Mouse (Mus musculus): ENCODE measurements at regions not wholly inside any gene's neighbourhood (a gene's known extent, or its start where the extent isn't known, plus 50 kb on each side); places are given as distances from the start of the nearest gene placed in this dataset.

DNA sequence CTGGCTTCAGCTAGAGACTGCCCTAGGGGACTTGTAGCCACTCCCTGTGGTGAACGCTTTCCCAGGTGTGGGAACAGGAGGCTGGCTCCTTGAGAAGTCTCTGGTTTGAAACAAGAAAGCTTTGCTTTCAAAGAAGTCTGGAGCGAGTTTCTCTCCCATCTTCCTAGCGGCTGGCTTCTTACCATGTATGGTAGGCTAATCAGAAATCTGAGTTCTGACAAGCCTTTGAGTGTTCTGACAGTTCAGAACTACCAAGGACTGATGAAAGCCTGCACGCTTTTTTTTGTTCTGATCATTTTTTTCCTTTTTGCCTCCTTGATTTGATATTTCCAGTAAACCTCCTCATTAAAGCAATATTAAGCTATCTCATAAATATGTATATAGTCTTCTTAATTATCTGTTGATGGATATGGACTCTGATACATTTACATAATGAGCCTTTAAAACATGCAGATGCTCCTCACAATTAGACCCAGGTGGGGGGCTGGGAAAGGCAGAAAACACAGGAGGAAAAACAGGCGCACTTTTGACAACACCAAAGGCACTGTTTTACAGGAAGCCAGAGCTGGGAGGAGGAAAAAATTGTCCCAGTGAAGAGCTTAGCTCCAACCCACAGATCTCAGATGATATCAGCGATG lies 95.7 kb upstream of the Plxnc1 start:
- no peak for DNase-seq
- 0 out of 2 replicates have a peak, but pooled peaks cover 2% of the 10 kb centered on the region for H3K4me1 ChIP-seq (replicated peaks; ENCODE audit: control insufficient read depth, insufficient read depth, low read length)
- TF ChIP-seq POLR2A (IDR thresholded peaks at IDR 0.05; ENCODE audit: control insufficient read depth, extremely low read depth, insufficient read depth, low read length, poor library complexity) (no peak), CTCF (IDR thresholded peaks at IDR 0.05; ENCODE audit: borderline replicate concordance, control insufficient read depth, extremely low read depth, insufficient read depth, low read length, poor library complexity) (no peak)
- 39% methylated on average over 6 of the region's 6 CpGs for WGBS
- no peak overlapping the region for H3K27ac ChIP-seq (ENCODE audit: control insufficient read depth, insufficient read depth, low read length)
- H3K36me3 ChIP-seq (ENCODE audit: control insufficient read depth, insufficient read depth, low read length): no peaks in the 10 kb centered on the region
- no peaks in the 10 kb centered on the region for H3K27me3 ChIP-seq (ENCODE audit: control insufficient read depth, insufficient read depth, low read length)
- no peak overlapping the region for H3K4me3 ChIP-seq (ENCODE audit: control insufficient read depth, insufficient read depth, low read length)

GRCm38 (mm10) chr10:95036043-95036697 lies 91.5 kb upstream of the Plxnc1 start:
- DNase-seq: no peak
- no peak overlapping the region for H3K4me3 ChIP-seq (ENCODE audit: control insufficient read depth, insufficient read depth, low read length)
- H3K4me1 ChIP-seq (replicated peaks; ENCODE audit: control insufficient read depth, insufficient read depth, low read length): 0 out of 2 replicates have a peak, but pooled peaks cover 2% of the 10 kb centered on the region
- WGBS: 85% methylated on average over 4 of the region's 4 CpGs
- TF ChIP-seq CTCF (IDR thresholded peaks at IDR 0.05; ENCODE audit: borderline replicate concordance, control insufficient read depth, extremely low read depth, insufficient read depth, low read length, poor library complexity): no peak
- no peak for TF ChIP-seq POLR2A (IDR thresholded peaks at IDR 0.05; ENCODE audit: control insufficient read depth, extremely low read depth, insufficient read depth, low read length, poor library complexity)
- H3K27me3 ChIP-seq (ENCODE audit: control insufficient read depth, insufficient read depth, low read length): no peaks in the 10 kb centered on the region
- H3K27ac ChIP-seq (ENCODE audit: control insufficient read depth, insufficient read depth, low read length): no peak overlapping the region
- H3K36me3 ChIP-seq (ENCODE audit: control insufficient read depth, insufficient read depth, low read length): no peaks in the 10 kb centered on the region

DNA sequence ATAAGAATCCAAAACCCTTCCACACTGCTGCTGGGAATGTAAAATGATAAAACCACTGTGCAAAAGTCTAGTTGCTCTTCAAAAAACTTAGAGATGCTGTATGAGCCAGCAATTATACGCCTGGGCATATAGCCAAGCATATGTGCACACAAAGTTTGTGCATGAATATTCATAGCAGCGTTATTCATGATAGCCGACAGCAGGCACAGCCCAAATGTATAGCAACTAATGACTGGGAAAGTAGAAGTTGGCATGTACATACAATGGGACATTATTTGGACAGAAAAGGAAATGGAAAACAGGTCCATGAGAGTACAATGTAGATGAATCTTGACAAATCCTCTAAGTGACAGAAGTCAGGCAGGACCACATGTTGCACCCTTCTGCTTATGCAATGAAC lies 90.7 kb upstream of the Plxnc1 start:
- TF ChIP-seq POLR2A (IDR thresholded peaks at IDR 0.05; ENCODE audit: control insufficient read depth, extremely low read depth, insufficient read depth, low read length, poor library complexity) (no peak), CTCF (IDR thresholded peaks at IDR 0.05; ENCODE audit: borderline replicate concordance, control insufficient read depth, extremely low read depth, insufficient read depth, low read length, poor library complexity) (no peak)
- H3K27me3 ChIP-seq (ENCODE audit: control insufficient read depth, insufficient read depth, low read length): no peaks in the 10 kb centered on the region
- H3K27ac ChIP-seq (ENCODE audit: control insufficient read depth, insufficient read depth, low read length): no peak overlapping the region
- no peak overlapping the region for H3K4me3 ChIP-seq (ENCODE audit: control insufficient read depth, insufficient read depth, low read length)
- no peak for DNase-seq
- H3K36me3 ChIP-seq (ENCODE audit: control insufficient read depth, insufficient read depth, low read length): no peaks in the 10 kb centered on the region
- H3K4me1 ChIP-seq (replicated peaks; ENCODE audit: control insufficient read depth, insufficient read depth, low read length): 0 out of 2 replicates have a peak, but pooled peaks cover 2% of the 10 kb centered on the region
- WGBS: 95% methylated on average over 3 of the region's 3 CpGs

- 92% methylated on average over 5 of the region's 5 CpGs for WGBS
- Histone ChIP-seq H3K4me3 (ENCODE audit: control insufficient read depth, insufficient read depth, low read length) (no peak overlapping the region), H3K36me3 (ENCODE audit: control insufficient read depth, insufficient read depth, low read length) (no peaks in the 10 kb centered on the region), H3K27me3 (ENCODE audit: control insufficient read depth, insufficient read depth, low read length) (no peaks in the 10 kb centered on the region), H3K27ac (ENCODE audit: control insufficient read depth, insufficient read depth, low read length) (no peak overlapping the region), H3K4me1 (replicated peaks; ENCODE audit: control insufficient read depth, insufficient read depth, low read length) (0 out of 2 replicates have a peak, but pooled peaks cover 2% of the 10 kb centered on the region)
- no peak for DNase-seq
- no peak for TF ChIP-seq CTCF (IDR thresholded peaks at IDR 0.05; ENCODE audit: borderline replicate concordance, control insufficient read depth, extremely low read depth, insufficient read depth, low read length, poor library complexity)
- TF ChIP-seq POLR2A (IDR thresholded peaks at IDR 0.05; ENCODE audit: control insufficient read depth, extremely low read depth, insufficient read depth, low read length, poor library complexity): no peak
These were observed 89.9 kb upstream of the Plxnc1 start for GRCm38 (mm10) chr10:95034566-95034965.

DNA sequence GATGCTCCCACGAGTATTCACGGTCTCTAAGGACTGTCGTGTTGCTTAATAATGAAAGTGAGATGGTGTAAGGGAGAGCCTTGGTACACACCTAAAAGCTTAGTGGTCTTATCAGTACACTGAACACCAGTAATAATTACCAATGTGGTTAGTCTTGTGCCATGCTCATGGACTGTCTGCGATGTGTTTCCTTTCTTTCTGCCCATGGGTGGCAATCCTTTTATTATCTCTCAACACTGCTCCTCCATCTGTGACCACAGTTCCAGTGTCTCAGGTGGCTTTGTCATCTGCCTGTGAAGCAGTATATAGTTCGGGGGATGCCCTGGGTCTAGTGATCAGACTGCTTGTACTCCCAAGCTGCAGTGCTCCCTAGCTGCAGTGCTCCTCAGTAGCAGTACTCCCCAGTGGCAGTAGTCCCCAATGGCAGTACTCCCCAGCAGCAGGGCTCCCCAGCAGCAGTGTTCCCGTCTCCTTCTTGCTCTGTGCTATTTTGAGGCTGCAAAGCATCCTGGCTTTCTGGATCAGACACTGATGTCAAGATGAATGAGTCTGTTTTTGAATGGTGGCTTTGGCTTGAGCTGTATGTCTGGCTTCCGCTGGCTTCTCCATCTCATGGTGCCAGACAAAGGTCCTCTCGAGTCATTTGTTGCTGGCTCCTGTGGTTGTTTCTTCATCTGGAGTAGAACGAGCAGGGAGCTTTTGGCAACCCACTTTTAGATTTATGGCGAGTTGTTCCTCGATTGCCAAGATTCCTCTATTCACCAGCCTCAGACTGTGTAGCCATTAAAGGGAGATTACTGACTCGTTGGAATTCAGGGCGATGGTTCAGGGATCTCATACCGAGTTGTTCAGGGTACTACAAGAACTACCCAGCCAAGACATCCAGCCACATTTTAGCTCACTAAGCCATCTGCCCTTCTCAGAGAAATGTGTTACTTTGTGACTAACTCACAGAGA lies 88.4 kb upstream of the Plxnc1 start:
- no peak for TF ChIP-seq CTCF (IDR thresholded peaks at IDR 0.05; ENCODE audit: borderline replicate concordance, control insufficient read depth, extremely low read depth, insufficient read depth, low read length, poor library complexity)
- WGBS: 75% methylated on average over 14 of the region's 14 CpGs
- no peak for DNase-seq
- Histone ChIP-seq H3K27ac (ENCODE audit: control insufficient read depth, insufficient read depth, low read length) (no peak overlapping the region), H3K36me3 (ENCODE audit: control insufficient read depth, insufficient read depth, low read length) (no peaks in the 10 kb centered on the region), H3K4me3 (ENCODE audit: control insufficient read depth, insufficient read depth, low read length) (no peak overlapping the region), H3K27me3 (ENCODE audit: control insufficient read depth, insufficient read depth, low read length) (no peaks in the 10 kb centered on the region), H3K4me1 (replicated peaks; ENCODE audit: control insufficient read depth, insufficient read depth, low read length) (no peaks in the 10 kb centered on the region)

- Histone ChIP-seq H3K27ac (ENCODE audit: control insufficient read depth, insufficient read depth, low read length) (no peak overlapping the region), H3K4me3 (ENCODE audit: control insufficient read depth, insufficient read depth, low read length) (no peak overlapping the region), H3K36me3 (ENCODE audit: control insufficient read depth, insufficient read depth, low read length) (no peaks in the 10 kb centered on the region), H3K4me1 (replicated peaks; ENCODE audit: control insufficient read depth, insufficient read depth, low read length) (no peaks in the 10 kb centered on the region), H3K27me3 (ENCODE audit: control insufficient read depth, insufficient read depth, low read length) (no peaks in the 10 kb centered on the region)
- 95% methylated on average over 2 of the region's 2 CpGs for WGBS
- no peak for DNase-seq
- TF ChIP-seq CTCF (IDR thresholded peaks at IDR 0.05; ENCODE audit: borderline replicate concordance, control insufficient read depth, extremely low read depth, insufficient read depth, low read length, poor library complexity): no peak
- TF ChIP-seq POLR2A (IDR thresholded peaks at IDR 0.05; ENCODE audit: control insufficient read depth, extremely low read depth, insufficient read depth, low read length, poor library complexity): no peak
These were observed 86.7 kb upstream of the Plxnc1 start for GRCm38 (mm10) chr10:95031371-95031770.

Measured in thymus, adult 2 months (tissue).